Mouse (Mus musculus): ENCODE data around the gene Stxbp3. TPM values are rescaled to one million over a fixed set of nuclear protein-coding genes. Genes with fewer than 3 reads are reported as not detected.
"Not testable (repeated sequence)": the region's sequence is repeated elsewhere in the genome, so short reads cannot be mapped to it uniquely, and the experiment has no call there.

The Stxbp3 gene
- 23.1 and 23.3 TPM in 2 replicates for polyA plus RNA-seq (2016; fragmentation: Nextera tagmentation; extraction: Ambion mirVana)

- peak within 1 kb of the TSS; percentile 54 for H3K9ac ChIP-seq (replicated peaks)
- no peaks in the 10 kb centered on the region for H3K27me3 ChIP-seq
- ATAC-seq (ENCODE audit: low FRiP score, low read depth): peak; percentile 94
- WGBS: under 1% methylated on average over 56 of the region's 56 CpGs
- peak within 1 kb of the TSS; percentile 59 for H3K4me2 ChIP-seq (replicated peaks)
- H3K4me3 ChIP-seq: peak within 1 kb of the TSS; percentile 81
- H3K27ac ChIP-seq (replicated peaks): peak within 1 kb of the TSS; percentile 63
- no peaks in the 10 kb centered on the region for H3K9me3 ChIP-seq
- H3K4me1 ChIP-seq: 0 out of 2 replicates have a peak, but pooled peaks cover 2% of the 10 kb centered on the region
- H3K36me3 ChIP-seq: no peaks in the 10 kb centered on the region
Observed at GRCm38 (mm10) chr3:108840000-108840715, at the start of gene Stxbp3. Gene Stxbp3 (minus strand): TSS chr3:108840526.

GRCm38 (mm10) chr3:108889908-108890307, 49.6 kb upstream of the Stxbp3 start, which contains the start of gene Fndc7:
Gene Fndc7 (minus strand): TSS chr3:108890008.
- Histone ChIP-seq H3K27ac (replicated peaks) (no peak within 1 kb of the TSS), H3K36me3 (no peaks in the 10 kb centered on the region), H3K4me1 (peaks cover 12% of the 10 kb centered on the region), H3K9me3 (no peaks in the 10 kb centered on the region), H3K27me3 (no peaks in the 10 kb centered on the region), H3K4me3 (no peak within 1 kb of the TSS), H3K4me2 (replicated peaks) (no peak within 1 kb of the TSS), H3K9ac (replicated peaks) (no peak within 1 kb of the TSS)
- WGBS: 93% methylated on average over 1 of the region's 1 CpGs
- no peak for ATAC-seq (ENCODE audit: low FRiP score, low read depth)

- no peak for ATAC-seq (ENCODE audit: low FRiP score, low read depth)
- H3K4me1 ChIP-seq: peaks cover 12% of the 10 kb centered on the region
- no peaks in the 10 kb centered on the region for H3K36me3 ChIP-seq
- no peak overlapping the region for H3K9ac ChIP-seq (replicated peaks)
- H3K9me3 ChIP-seq: no peaks in the 10 kb centered on the region
- no peaks in the 10 kb centered on the region for H3K27me3 ChIP-seq
- H3K4me3 ChIP-seq: no peak overlapping the region
- no peak overlapping the region for H3K27ac ChIP-seq (replicated peaks)
- WGBS: 95% methylated on average over 3 of the region's 3 CpGs
- H3K4me2 ChIP-seq (replicated peaks): no peak overlapping the region
Observed at GRCm38 (mm10) chr3:108887618-108887975, 47.3 kb upstream of the Stxbp3 start.

DNA sequence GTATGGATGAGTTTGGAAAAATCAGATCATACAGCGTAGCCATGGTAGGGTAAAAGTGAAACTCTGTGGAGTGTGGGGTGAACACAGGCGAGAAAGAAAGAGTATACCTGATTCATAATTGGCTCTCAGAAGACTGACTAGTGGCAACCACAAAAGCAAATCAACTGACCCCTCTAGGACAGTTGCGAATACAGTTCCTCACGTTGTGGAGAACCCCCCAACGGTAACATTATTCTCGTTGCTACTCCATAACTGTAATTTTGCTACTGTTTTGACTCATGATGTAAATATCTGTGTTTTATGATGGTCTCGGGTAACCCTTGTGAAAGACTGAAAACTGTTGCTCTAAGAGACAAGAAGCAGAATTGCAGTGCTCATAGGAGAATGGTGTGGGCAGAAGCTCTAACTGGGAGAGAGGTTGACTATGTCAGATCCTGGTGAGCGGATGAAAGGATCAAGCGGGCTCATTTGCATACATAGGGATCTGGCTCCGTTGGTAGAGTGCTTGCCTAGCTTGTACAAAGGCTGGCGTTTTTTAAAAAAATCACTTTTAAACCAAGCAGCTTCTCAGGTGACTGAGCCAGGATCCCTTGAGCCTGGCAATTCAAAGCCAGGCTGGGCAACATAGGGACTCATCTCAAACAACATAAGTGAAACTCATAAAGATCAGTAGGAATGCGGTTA, 46.8 kb upstream of the Stxbp3 start:
- no peak overlapping the region for H3K4me2 ChIP-seq (replicated peaks)
- peaks cover 12% of the 10 kb centered on the region for H3K4me1 ChIP-seq
- WGBS: 63% methylated on average over 12 of the region's 12 CpGs
- no peak overlapping the region for H3K4me3 ChIP-seq
- H3K27ac ChIP-seq (replicated peaks): no peak overlapping the region
- no peak for ATAC-seq (ENCODE audit: low FRiP score, low read depth)
- no peaks in the 10 kb centered on the region for H3K27me3 ChIP-seq
- no peaks in the 10 kb centered on the region for H3K9me3 ChIP-seq
- H3K36me3 ChIP-seq: no peaks in the 10 kb centered on the region
- no peak overlapping the region for H3K9ac ChIP-seq (replicated peaks)

DNA sequence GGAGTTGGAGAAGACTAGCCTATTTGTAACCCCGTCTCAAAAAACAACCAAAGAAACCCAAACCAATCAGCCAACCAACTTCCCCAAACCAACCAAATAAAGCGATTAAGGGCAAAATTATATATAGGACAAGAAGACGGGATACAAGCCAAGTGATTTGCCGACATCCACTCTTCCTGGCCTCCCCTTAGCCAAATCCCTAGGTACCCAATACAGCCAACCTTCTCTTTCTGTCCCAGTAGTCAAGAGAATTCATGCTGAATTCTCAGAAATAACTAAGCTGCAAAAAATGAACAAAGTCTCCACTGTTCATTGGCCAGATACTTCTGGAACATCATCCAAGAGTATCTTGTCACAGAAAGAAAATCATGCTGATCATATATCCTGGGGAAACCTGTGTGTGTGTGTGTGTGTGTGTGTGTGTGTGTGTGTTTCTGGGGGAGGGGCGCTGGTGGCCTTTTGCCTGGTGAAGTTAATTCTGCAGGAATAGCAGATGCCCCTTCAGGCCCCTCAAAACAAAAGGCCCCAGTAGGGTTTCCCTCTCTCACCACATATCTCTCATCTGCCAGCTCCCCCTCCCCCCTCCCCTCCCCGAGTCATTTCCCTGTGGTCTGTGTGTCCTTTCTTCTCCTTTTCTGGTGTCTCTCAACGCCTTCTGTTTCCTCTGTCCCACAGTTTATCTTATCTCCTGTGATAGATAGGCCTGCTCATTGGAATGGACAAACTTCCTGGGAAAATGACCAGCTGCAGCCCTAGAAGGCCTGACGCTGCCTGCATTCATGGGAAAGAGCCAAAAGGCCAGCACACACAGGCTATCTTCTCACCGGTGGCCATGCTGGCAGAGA, 45.6 kb upstream of the Stxbp3 start:
- peaks cover 12% of the 10 kb centered on the region for H3K4me1 ChIP-seq
- no peak overlapping the region for H3K9ac ChIP-seq (replicated peaks)
- peak; percentile 41; the same call in 1 of the 2 replicates for ATAC-seq (ENCODE audit: low FRiP score, low read depth)
- H3K27me3 ChIP-seq: no peaks in the 10 kb centered on the region
- no peaks in the 10 kb centered on the region for H3K9me3 ChIP-seq
- H3K36me3 ChIP-seq: no peaks in the 10 kb centered on the region
- no peak overlapping the region for H3K27ac ChIP-seq (replicated peaks)
- H3K4me2 ChIP-seq (replicated peaks): no peak overlapping the region
- H3K4me3 ChIP-seq: no peak overlapping the region
- WGBS: 51% methylated on average over 8 of the region's 9 CpGs

GRCm38 (mm10) chr3:108884706-108885289, 44.5 kb upstream of the Stxbp3 start:
- H3K27me3 ChIP-seq: no peaks in the 10 kb centered on the region
- H3K36me3 ChIP-seq: no peaks in the 10 kb centered on the region
- ATAC-seq (ENCODE audit: low FRiP score, low read depth): no peak
- no peaks in the 10 kb centered on the region for H3K9me3 ChIP-seq
- no peak overlapping the region for H3K4me3 ChIP-seq
- peaks cover 12% of the 10 kb centered on the region for H3K4me1 ChIP-seq
- H3K9ac ChIP-seq (replicated peaks): no peak overlapping the region
- no peak overlapping the region for H3K27ac ChIP-seq (replicated peaks)
- WGBS: 55% methylated on average over 8 of the region's 8 CpGs
- H3K4me2 ChIP-seq (replicated peaks): no peak overlapping the region

GRCm38 (mm10) chr3:108883067-108883466, 42.7 kb upstream of the Stxbp3 start:
- 91% methylated on average over 2 of the region's 2 CpGs for WGBS
- no peaks in the 10 kb centered on the region for H3K36me3 ChIP-seq
- H3K27me3 ChIP-seq: no peaks in the 10 kb centered on the region
- no peak overlapping the region for H3K4me3 ChIP-seq
- no peak overlapping the region for H3K4me2 ChIP-seq (replicated peaks)
- H3K9ac ChIP-seq (replicated peaks): no peak overlapping the region
- H3K4me1 ChIP-seq: peaks cover 20% of the 10 kb centered on the region
- ATAC-seq (ENCODE audit: low FRiP score, low read depth): no peak
- no peak overlapping the region for H3K27ac ChIP-seq (replicated peaks)
- H3K9me3 ChIP-seq: no peaks in the 10 kb centered on the region

DNA sequence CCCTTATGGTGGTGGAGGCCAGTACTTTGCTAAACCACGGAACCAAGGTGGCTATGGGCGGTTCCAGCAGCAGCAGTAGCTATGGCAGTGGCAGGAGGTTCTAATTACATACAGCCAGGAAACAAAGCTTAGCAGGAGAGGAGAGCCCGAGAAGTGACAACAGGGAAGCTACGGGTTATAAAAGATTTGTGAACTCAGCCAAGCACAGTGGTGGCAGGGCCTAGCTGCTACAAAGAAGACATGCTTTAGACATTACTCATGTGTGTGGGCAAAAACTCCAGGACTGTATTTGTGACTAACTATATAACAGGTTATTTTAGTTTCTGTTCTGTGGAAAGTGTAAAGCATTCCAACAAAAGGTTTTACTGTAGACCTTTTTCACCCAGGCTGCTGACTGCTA, 41.5 kb upstream of the Stxbp3 start:
- not testable (repeated sequence) for H3K4me3 ChIP-seq; H3K4me2 ChIP-seq (replicated peaks); H3K9ac ChIP-seq (replicated peaks); H3K27me3 ChIP-seq; H3K27ac ChIP-seq (replicated peaks); H3K9me3 ChIP-seq; ATAC-seq (ENCODE audit: low FRiP score, low read depth); H3K36me3 ChIP-seq
- WGBS: 26% methylated on average over 4 of the region's 4 CpGs
- peaks cover 17% of the 10 kb centered on the region for H3K4me1 ChIP-seq

- Histone ChIP-seq H3K27me3 (no peaks in the 10 kb centered on the region), H3K4me2 (replicated peaks) (no peak overlapping the region), H3K9ac (replicated peaks) (no peak overlapping the region), H3K27ac (replicated peaks) (no peak overlapping the region), H3K36me3 (no peaks in the 10 kb centered on the region), H3K9me3 (no peaks in the 10 kb centered on the region), H3K4me3 (no peak overlapping the region), H3K4me1 (peaks cover 10% of the 10 kb centered on the region)
- ATAC-seq (ENCODE audit: low FRiP score, low read depth): no peak
- 78% methylated on average over 28 of the region's 28 CpGs for WGBS
Observed at GRCm38 (mm10) chr3:108880544-108881507, 40.5 kb upstream of the Stxbp3 start.

DNA sequence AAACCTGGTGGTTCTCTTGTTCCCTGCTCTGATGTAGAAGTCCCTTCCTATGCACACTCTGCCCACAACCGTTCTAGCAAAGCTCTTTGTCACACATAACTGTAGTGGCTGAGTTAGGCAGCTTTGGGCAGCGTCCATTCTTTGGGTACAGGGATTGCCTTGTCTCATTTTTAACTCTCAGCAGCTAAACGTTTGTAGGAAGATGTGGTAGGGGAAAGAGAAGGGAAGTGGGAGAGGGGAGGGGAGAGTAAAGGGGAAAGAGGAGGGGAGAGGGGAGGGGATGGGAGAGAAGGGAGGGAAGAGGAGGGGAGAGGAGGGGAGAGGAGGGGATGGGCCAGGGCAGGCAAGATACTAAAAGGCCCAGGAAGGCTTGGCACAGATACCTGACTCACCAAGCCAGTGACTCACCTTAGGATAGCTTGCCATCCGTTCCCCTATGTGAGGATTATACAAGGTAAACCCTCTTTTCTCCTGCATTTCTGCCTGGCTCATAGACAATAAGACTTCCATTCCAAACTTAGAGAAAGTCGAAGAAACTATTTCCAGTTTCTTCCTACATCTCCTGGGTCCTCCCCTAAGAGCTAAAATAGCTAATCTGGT, 39.6 kb upstream of the Stxbp3 start:
- no peak for ATAC-seq (ENCODE audit: low FRiP score, low read depth)
- no peaks in the 10 kb centered on the region for H3K9me3 ChIP-seq
- WGBS: 66% methylated on average over 5 of the region's 5 CpGs
- H3K4me2 ChIP-seq (replicated peaks): no peak overlapping the region
- no peak overlapping the region for H3K4me3 ChIP-seq
- H3K4me1 ChIP-seq: peaks cover 8% of the 10 kb centered on the region
- H3K36me3 ChIP-seq: no peaks in the 10 kb centered on the region
- H3K27ac ChIP-seq (replicated peaks): no peak overlapping the region
- no peak overlapping the region for H3K9ac ChIP-seq (replicated peaks)
- H3K27me3 ChIP-seq: no peaks in the 10 kb centered on the region
